Mouse (Mus musculus) testis, adult 2 months (tissue): ENCODE measurements around the gene Nsun2.

Experiments
- CTCF ChIP-seq: fragments of 200-500 bp; IDR thresholded peaks from 2 replicates; pipeline ENCODE4 v1.5.1; 2012; ENCODE audit warnings: low read depth, mild to moderate bottlenecking, inconsistent platforms, low read length, moderate library complexity; ENCODE audit not compliant: control insufficient read depth, insufficient read depth, insufficient replicate concordance
- POLR2A ChIP-seq: fragments of 200-500 bp; IDR thresholded peaks from 2 replicates; pipeline ENCODE4 v1.6.1; 2012; ENCODE audit warnings: low read depth, mild to moderate bottlenecking, inconsistent platforms, low read length, moderate library complexity; ENCODE audit not compliant: control insufficient read depth

- TF ChIP-seq POLR2A: no peak
- no peak for TF ChIP-seq CTCF
These were observed 35.7 kb downstream of the Nsun2 start for GRCm38 (mm10) chr13:69569201-69569600.
